Mouse (Mus musculus) kidney, adult 2 months (tissue): ENCODE data around the gene Nell2. TPM values are rescaled to one million over a fixed set of nuclear protein-coding genes. Genes with fewer than 3 reads are reported as not detected.

Experiments used
- DNase-seq: peaks from one replicate; pipeline ENCODE4 v3.0.0; 2021
- H3K27ac ChIP-seq: fragments of 200-500 bp; 2 replicates; pipeline ENCODE4 v1.5.1; 2012; ENCODE audit warnings: low read depth, low read length, control low read depth, inconsistent platforms; ENCODE audit not compliant: insufficient read depth
- H3K27me3 ChIP-seq: fragments of 200-500 bp; replicated peaks from 2 replicates; pipeline ENCODE4 v1.6.1; 2012; ENCODE audit warnings: mild to moderate bottlenecking, moderate library complexity, low read length, inconsistent platforms; ENCODE audit not compliant: control insufficient read depth, insufficient read depth
- H3K36me3 ChIP-seq: fragments of 200-500 bp; 2 replicates; pipeline ENCODE4 v1.6.1; 2012; ENCODE audit warnings: mild to moderate bottlenecking, moderate library complexity, low read length, inconsistent platforms; ENCODE audit not compliant: control insufficient read depth, insufficient read depth
- H3K4me1 ChIP-seq: fragments of 200-500 bp; 2 replicates; pipeline ENCODE4 v1.6.1; 2011; ENCODE audit warnings: low read length; ENCODE audit not compliant: control insufficient read depth, insufficient read depth
- H3K4me3 ChIP-seq: fragments of 200-500 bp; 2 replicates; pipeline ENCODE4 v1.5.1; 2011; ENCODE audit warnings: mild to moderate bottlenecking, low read depth, low read length, control low read depth; ENCODE audit not compliant: insufficient read depth
- CTCF ChIP-seq: fragments of 200-500 bp; conservative IDR thresholded peaks from 2 replicates; pipeline ENCODE4 v1.5.1; 2011; ENCODE audit warnings: low read depth, mild to moderate bottlenecking, control low read depth, low read length, moderate library complexity, mixed read lengths; ENCODE audit not compliant: insufficient read depth, insufficient read length
- POLR2A ChIP-seq: fragments of 200-500 bp; IDR thresholded peaks from one replicate; pipeline ENCODE4 v1.6.1; 2011; ENCODE audit warnings: low read depth, low read length, control low read depth
- WGBS: fragments of 180-500 bp; shearing (Covaris S2); methylation state at CpG from one replicate; pipeline ENCODE4 v1.1.7; 2018; 5-methylcytosine and 5-hydroxymethylcytosine counted together
- polyA plus RNA-seq: library from polyadenylated mRNA; depleted of rRNA; stranded (reverse); fragments of >200 nt; gene quantifications from 2 replicates; pipeline ENCODE4 v1.2.3, GENCODE M21; 2012

Gene Nell2
- polyA plus RNA-seq, 1 experiment, result 0.14 TPM

- WGBS, result 80% methylated on average over 4 of the region's 4 CpGs
- Histone ChIP-seq H3K27me3 (no peaks in the 10 kb centered on the region), H3K36me3 (no peaks in the 10 kb centered on the region), H3K4me3 (no peak overlapping the region), H3K27ac (no peak overlapping the region), H3K4me1 (no peaks in the 10 kb centered on the region)
- no peak for DNase-seq
- no peak for TF ChIP-seq CTCF
- no peak for TF ChIP-seq POLR2A
Observed at GRCm38 (mm10) chr15:95210551-95210950, 317.8 kb downstream of the Nell2 start.

GRCm38 (mm10) chr15:95209186-95209585, 319.2 kb downstream of the Nell2 start:
- no peaks in the 10 kb centered on the region for H3K36me3 ChIP-seq
- H3K27ac ChIP-seq, result no peak overlapping the region
- H3K27me3 ChIP-seq, result no peaks in the 10 kb centered on the region
- 67% methylated on average over 4 of the region's 4 CpGs for WGBS
- no peak for DNase-seq
- TF ChIP-seq POLR2A (no peak), CTCF (no peak)
- no peak overlapping the region for H3K4me3 ChIP-seq
- H3K4me1 ChIP-seq, result no peaks in the 10 kb centered on the region

- Histone ChIP-seq H3K4me1 (no peaks in the 10 kb centered on the region), H3K36me3 (no peaks in the 10 kb centered on the region), H3K4me3 (no peak overlapping the region), H3K27me3 (peaks cover 1% of the 10 kb centered on the region), H3K27ac (no peak overlapping the region)
- WGBS, result 62% methylated on average over 9 of the region's 9 CpGs
- TF ChIP-seq CTCF (no peak), POLR2A (no peak)
- DNase-seq, result no peak
Observed at GRCm38 (mm10) chr15:95193661-95194280, 334.6 kb downstream of the Nell2 start.

- Histone ChIP-seq H3K4me3 (no peak overlapping the region), H3K36me3 (no peaks in the 10 kb centered on the region), H3K27ac (no peak overlapping the region), H3K27me3 (peaks cover 1% of the 10 kb centered on the region), H3K4me1 (no peaks in the 10 kb centered on the region)
- DNase-seq, result no peak
- TF ChIP-seq POLR2A, result no peak
- no peak for TF ChIP-seq CTCF
- WGBS, result 77% methylated on average over 8 of the region's 8 CpGs
Observed at GRCm38 (mm10) chr15:95192951-95193350, 335.4 kb downstream of the Nell2 start.

GRCm38 (mm10) chr15:95186226-95186625, 342.1 kb downstream of the Nell2 start:
- H3K4me1 ChIP-seq, result no peaks in the 10 kb centered on the region
- no peaks in the 10 kb centered on the region for H3K36me3 ChIP-seq
- no peak for DNase-seq
- no peak overlapping the region for H3K4me3 ChIP-seq
- H3K27me3 ChIP-seq, result peaks cover 2% of the 10 kb centered on the region; the same call in 1 of the 2 replicates
- 29% methylated on average over 10 of the region's 10 CpGs for WGBS
- H3K27ac ChIP-seq, result no peak overlapping the region
- TF ChIP-seq POLR2A (no peak), CTCF (no peak)

DNA sequence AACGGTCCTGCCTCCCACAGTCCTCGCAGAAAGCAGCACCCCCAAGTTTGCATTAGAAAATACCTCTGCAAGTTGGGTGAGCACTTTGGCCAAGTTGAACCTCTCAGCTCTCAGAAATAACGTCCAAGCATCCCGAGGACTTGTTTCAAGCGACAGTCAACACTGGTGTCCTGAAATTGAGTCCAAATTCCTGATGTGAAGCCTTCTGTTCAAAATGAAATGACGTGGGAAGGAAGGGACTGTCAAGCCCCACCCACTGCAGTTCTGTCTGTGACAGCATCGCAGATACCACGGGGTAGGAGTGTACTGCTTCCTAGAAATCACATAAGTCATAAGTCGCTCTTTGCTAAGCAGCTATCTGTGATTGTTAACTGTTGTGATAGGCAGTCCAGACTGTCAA, 342.9 kb downstream of the Nell2 start:
- Histone ChIP-seq H3K27me3 (peaks cover 2% of the 10 kb centered on the region; the same call in 1 of the 2 replicates), H3K4me3 (no peak overlapping the region), H3K4me1 (no peaks in the 10 kb centered on the region), H3K27ac (no peak overlapping the region), H3K36me3 (no peaks in the 10 kb centered on the region)
- no peak for DNase-seq
- 33% methylated on average over 9 of the region's 9 CpGs for whole genome bisulfite sequencing
- TF ChIP-seq POLR2A (no peak), CTCF (no peak)

DNA sequence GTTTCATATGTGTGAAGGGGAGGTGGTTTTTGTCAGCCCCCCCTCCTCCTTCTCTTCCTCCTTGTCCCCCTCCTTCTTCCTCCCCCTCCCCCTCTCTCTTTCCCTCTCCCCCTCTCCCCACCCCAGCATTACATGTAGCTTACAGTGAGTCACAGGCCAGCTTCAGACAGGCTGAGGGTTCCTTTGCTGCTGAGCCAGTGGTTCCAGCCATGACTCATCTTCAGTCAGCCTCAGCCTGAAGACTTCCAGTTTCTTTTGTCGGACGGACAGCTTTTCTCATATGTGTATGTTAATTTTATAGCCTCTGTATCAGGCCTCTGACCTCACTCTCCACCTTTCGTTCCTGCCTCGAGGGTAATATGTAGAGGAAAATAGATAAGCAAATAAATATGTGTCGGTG, 344.9 kb downstream of the Nell2 start:
- no peak for DNase-seq
- Histone ChIP-seq H3K36me3 (no peaks in the 10 kb centered on the region), H3K4me1 (no peaks in the 10 kb centered on the region), H3K27ac (no peak overlapping the region), H3K27me3 (peaks cover 2% of the 10 kb centered on the region; the same call in 1 of the 2 replicates), H3K4me3 (no peak overlapping the region)
- 65% methylated on average over 5 of the region's 5 CpGs for WGBS
- no peak for TF ChIP-seq POLR2A
- no peak for TF ChIP-seq CTCF
